Mouse (Mus musculus) cerebellum, adult 8-10 months (tissue): ENCODE measurements around the gene Zfp777.

Experiments used
- DNase-seq: peaks from one replicate; pipeline ENCODE4 v3.0.0; 2022

The Zfp777 gene

DNA sequence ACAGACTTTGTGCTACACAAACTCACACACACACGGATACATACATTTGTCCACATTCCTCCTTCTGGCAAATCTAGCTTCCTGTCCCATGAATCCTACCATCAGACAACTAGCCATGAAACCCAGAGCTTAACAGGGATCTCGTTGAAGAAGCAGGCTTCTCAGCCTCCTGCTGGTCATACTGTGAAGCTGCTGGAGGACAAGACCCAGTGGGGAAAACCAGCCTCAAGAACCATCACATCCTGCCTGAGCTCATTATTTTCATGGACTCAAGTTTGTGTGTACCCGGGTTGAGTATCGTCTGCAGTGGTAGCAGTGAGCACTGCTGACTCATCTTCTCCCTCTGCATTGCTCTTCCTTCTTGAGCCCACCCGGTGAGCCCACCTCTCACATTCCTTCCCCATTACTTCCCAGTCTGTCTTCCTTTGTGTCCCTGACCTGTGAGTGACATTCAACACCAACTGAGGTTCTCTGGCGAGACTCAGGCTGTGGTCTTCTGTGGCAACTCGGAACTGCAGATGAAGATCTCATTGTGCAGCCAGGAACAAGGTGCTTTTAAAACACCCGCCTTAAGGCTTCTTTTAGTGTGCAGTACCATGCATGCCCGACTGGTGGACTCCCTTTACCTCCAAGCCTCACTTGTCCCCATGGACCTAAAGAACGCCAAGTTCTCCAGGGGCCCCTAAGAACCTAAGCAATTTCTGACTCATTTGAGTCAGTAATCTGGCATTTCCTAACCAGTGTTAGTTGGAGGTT is 22.6 kb downstream of the Zfp777 start:
- DNase-seq = no peak

DNA sequence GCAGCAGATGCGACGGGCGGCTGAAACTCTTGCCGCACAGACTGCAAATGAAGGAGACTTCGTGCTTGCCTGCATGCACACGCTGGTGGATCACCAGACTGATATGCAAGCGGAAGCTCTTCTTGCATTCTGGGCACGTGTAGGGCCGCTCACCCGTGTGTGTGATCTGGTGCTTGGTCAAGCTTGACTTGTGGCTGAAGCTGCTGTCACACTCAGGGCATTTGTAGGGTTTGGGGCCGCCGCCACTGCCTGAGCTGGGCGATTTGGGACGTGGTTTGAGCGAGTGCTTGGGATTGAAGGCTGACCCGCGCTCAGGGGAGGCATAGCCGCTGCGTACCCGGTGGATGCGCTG is 23.7 kb downstream of the Zfp777 start:
- DNase-seq = no peak

DNA sequence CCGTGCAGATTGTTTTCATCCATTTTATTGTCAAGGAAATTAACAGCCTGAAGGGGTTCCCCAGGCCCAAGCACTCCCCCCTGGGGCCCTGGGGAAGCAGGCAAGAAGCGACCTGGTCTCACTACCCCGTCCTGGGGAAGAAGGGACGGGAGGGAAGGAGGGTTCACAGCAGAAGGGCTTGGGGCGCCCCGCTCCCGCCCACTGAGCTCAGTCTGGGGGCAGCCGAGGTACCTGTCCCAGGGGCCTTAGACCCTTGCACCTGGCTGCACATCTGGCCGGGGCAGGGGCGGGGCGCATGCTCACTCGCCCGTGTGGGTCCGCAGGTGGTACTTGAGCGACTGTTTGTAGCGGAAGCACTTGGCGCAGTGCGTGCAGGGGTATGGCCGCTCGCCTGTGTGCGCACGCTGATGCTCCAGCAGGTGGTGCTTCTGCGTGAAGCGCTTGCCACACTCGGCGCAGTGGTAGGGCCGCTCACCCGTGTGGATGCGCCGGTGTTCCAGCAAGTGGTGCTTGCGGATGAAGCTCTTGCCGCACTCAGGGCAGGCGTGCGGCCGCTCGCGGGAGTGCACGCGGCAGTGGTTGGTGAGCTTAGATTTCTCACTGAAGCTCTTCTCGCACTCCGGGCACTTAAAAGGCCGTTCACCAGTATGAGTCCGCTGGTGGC is 24.2 kb downstream of the Zfp777 start:
- DNase-seq = peak; percentile 54

DNA sequence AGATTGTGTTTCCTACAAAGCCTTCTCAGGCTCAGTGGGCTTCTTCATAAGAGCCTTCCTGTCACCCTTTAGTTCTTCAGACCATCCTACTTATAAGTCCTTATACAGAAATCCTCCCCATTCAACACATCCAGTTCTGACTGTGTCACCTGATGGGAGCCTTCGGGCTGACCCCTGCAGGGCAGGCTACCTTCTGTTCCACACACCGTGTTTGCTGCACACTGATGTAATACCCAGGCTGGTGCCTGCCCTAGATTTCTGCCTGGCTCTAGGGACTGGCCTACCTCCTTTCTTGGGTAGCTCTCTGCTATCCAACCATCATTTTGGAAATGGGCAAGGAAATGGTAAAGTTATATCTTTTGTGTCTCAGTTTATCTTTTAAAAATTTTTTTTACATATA is 26.0 kb downstream of the Zfp777 start:
- DNase-seq = peak; percentile 67

DNA sequence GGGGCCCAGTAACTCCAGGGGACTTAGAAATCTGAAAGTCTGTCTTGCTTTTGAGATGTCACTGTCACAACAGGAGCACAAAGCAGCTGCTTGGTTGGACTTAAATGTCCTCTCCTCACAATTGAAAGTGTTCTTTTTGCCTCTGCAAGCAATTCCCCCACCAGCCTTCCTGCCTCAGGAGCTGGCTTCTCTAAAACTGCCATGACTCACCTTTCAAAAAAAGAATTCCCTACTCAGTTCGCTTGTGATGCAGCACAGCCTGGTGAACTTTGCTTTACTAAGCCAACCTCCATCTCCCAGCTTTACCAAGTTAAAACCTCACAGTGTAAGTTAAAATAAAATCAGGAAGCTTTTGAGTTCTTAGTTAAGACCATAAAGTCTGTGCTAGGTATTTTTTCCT is 27.0 kb downstream of the Zfp777 start:
- DNase-seq = no peak

DNA sequence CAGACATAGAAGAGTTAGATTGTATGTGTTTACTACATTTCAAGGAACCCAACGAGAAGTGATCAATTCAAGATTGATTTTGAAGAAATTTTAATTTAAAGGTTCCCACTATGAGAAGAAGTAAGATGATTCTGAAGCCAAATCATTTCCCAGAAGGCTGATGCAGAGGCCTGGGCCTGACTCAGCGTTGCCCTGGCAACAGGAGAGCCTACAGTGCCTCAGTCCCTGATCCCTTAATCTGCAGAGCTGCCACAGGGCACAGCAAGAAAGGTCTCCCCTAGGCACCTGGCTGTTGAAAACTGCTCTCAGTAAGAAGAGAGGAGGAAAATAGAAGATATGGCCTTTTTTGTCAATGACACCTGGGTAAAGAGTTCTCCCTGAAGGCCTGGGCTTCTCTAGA is 28.7 kb downstream of the Zfp777 start:
- DNase-seq = no peak

DNA sequence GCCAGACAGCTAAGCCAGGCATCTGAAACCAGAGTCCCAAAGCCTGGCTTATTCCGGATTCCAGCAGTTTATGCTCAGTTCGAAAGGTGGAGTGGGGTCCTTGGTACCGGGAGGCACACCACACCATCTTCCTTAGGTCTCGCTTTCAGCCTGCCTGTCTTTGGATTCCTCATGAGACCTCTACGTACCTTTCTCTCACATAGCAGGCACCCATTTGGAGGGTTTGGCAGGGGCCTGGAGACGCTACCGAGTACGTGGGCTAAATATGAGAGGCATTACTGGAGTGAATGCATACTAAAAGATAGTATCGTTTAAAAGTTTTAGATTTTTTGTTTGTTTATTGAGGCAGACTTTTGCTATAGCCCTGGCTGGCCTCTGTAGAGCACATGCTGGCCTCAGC is 31.9 kb downstream of the Zfp777 start:
- DNase-seq = no peak

DNA sequence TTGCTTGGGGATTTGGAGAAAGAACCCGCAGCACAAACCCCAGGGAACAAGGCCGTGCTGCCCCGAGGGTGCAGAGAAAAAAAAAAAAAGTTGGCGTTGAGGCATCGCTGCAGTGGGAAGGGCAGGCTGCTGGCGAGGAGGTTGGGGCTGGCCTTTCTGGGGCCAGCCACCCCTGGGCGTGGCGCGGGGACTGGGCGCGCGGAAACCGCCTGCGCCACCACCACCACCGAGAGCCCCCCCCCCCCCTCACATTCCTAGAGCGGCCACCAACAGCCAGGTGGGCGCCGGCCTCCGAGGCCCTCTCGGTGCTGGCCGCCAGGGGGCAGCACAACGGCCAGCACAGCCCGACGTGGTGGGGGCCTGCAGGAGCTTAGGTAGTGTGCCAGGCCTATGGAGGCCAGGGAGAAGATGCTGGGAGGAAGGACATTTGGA is 32.6 kb downstream of the Zfp777 start:
- peak; percentile 77 for DNase-seq

DNA sequence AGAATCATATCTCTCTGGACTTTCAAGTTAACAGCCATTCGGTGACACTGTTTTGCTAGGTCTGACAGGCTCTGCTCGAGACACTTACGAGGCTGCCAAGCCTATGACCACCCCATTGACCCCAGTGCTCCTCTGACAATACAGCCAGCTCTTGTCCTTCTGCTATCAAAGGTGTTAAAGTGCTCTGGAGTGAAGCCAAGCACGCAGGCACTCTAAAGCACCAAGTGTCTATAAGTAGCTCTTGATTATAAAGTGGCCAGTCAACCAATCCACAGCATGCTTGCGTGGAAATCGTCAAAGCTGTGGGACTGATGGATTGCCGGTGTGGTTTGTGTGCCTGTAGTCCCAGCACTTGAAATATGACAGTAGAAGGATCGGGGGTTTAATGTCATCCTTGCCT is 38.0 kb downstream of the Zfp777 start:
- DNase-seq = no peak

DNA sequence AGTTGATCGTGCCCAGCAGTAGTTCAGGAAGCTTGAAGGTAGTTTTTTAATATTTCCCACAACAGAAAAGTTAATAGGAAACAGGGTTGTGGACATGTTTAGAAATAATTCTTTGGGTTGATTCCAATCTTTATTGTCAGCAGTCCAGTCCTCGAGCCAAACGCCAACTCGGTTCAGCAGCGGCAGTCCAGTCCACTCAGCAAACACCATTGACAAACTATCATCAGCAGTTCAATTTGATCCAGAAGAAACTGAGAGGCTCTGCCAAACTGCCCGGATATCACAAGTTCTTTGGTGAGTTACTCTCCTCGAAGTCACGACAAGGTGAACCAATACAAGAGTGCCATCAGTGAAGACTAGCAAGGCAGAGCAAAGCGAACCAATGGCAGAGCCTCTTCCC is 53.0 kb downstream of the Zfp777 start:
- DNase-seq = no peak

DNA sequence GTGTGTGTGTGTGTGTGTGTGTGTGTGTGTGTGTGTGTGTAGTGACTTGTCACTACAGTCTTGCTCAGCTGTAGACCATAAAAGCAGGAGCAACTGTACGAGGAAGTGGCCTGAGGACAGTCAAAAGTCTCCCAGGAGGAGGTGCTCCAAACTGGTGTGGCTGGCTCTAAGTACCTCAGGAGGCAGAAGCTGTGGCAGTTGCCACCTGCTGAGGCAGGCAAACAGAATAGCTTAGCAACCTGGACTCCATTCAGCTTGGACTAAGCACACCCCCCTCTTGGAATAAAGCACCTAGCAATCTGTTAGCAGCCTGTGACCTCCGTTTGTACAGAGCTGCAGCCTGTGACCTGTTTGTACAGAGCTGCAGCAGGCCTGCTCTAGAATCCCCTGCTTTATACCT is 64.8 kb downstream of the Zfp777 start:
- DNase-seq = no peak

DNA sequence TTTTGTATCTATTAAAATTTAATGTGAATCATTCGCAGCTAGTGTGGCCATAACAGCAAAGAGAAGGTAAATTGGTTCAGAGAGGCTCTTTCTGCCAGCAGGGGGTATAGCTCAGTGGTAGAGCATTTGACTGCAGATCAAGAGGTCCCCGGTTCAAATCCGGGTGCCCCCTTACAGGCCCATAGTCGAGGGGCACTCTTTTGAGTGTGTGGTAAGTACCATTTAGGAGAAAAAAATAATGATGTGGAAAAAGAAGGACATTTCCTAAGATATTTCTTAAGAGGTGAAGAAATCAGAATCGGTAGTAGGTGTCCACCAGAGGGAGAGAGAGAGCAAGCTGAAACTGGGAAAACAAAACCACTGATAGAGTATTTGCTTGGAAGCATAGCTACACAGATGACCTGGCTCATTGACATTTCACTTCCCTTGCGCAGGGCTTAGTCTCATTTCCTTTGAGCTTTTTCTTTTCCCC is 69.8 kb downstream of the Zfp777 start:
- peak; percentile 81 for DNase-seq

DNA sequence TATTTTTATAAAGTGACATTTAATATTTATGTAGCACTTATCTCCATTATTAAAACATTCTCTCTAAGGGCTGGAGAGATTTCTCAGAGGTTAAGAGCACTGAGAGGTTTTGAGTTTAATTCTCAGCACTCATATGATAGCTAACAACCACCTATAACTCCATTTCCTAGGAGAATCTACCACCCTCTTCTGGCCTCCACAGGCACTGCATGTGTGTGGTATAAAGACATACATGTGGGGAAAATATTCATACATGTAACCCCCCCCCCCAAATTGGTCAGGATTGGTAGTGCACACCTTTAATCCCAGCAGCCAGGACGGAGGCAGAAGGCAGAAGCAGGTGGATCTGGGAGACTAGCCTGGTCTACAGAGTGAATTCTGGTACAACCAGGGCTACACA is 74.1 kb downstream of the Zfp777 start:
- DNase-seq = no peak
